In genomic region chr16:28929686-28930291, GRCm38 (mm10) we compare ENCODE assay signal across 8 mouse cellular contexts. TPM values are rescaled to one million over a fixed set of nuclear protein-coding genes. Genes with fewer than 3 reads are reported as not detected.
DNase-seq lines count a peak whose midpoint lies in the region; ATAC-seq lines count a peak whose summit lies in the region.

No protein-coding gene starts in this region.

- H3K27me3 ChIP-seq in forebrain, embryonic 13.5 days: peaks cover 36% of the 10 kb centered on the region
- peaks cover 4% of the 10 kb centered on the region; the same call in 1 of the 2 replicates for H3K27me3 ChIP-seq in heart, embryonic 15.5 days
- peaks cover 44% of the 10 kb centered on the region for H3K27me3 ChIP-seq in liver, embryonic 13.5 days
- H3K27me3 ChIP-seq in neural tube, embryonic 13.5 days: peaks cover 26% of the 10 kb centered on the region

- peak; percentile 86 for DNase-seq in 3134 (ENCODE audit: extremely low read depth, insufficient read length, low spot score)
- peak; percentile 86 for DNase-seq in brain, adult 2 months (ENCODE audit: low read depth, low spot score)
- peak; percentile 79 for DNase-seq in kidney, postnatal 14 days
- DNase-seq in liver, embryonic 13.5 days: no peak

- H3K4me3 ChIP-seq in forebrain, embryonic 13.5 days: peak overlapping the region; percentile 82
- peak overlapping the region; percentile 97 for H3K4me3 ChIP-seq in heart, embryonic 15.5 days
- H3K4me3 ChIP-seq in liver, embryonic 13.5 days (replicated peaks): peak overlapping the region; percentile 63
- H3K4me3 ChIP-seq in neural tube, embryonic 13.5 days: peak overlapping the region; percentile 59

- H3K4me2 ChIP-seq in forebrain, embryonic 13.5 days: peak overlapping the region; percentile 92
- H3K4me2 ChIP-seq in heart, embryonic 15.5 days: peak overlapping the region; percentile 95
- peak overlapping the region; percentile 59 for H3K4me2 ChIP-seq in liver, embryonic 13.5 days
- H3K4me2 ChIP-seq in neural tube, embryonic 13.5 days: peak overlapping the region; percentile 64

- peak overlapping the region; percentile 87 for H3K9ac ChIP-seq in forebrain, embryonic 13.5 days
- H3K9ac ChIP-seq in heart, embryonic 15.5 days: peak overlapping the region; percentile 90
- peak overlapping the region; percentile 63 for H3K9ac ChIP-seq in liver, embryonic 13.5 days
- peak overlapping the region; percentile 80 for H3K9ac ChIP-seq in neural tube, embryonic 13.5 days

- peaks cover 30% of the 10 kb centered on the region for H3K4me1 ChIP-seq in forebrain, embryonic 13.5 days
- H3K4me1 ChIP-seq in heart, embryonic 15.5 days (replicated peaks): peaks cover 12% of the 10 kb centered on the region
- H3K4me1 ChIP-seq in liver, embryonic 13.5 days (replicated peaks): 0 out of 2 replicates have a peak, but pooled peaks cover 6% of the 10 kb centered on the region
- peaks cover 44% of the 10 kb centered on the region for H3K4me1 ChIP-seq in neural tube, embryonic 13.5 days (replicated peaks)

- no peaks in the 10 kb centered on the region for H3K9me3 ChIP-seq in forebrain, embryonic 13.5 days (replicated peaks)
- no peaks in the 10 kb centered on the region for H3K9me3 ChIP-seq in heart, embryonic 15.5 days (replicated peaks)
- H3K9me3 ChIP-seq in liver, embryonic 13.5 days (replicated peaks): no peaks in the 10 kb centered on the region
- H3K9me3 ChIP-seq in neural tube, embryonic 13.5 days: no peaks in the 10 kb centered on the region

- H3K27ac ChIP-seq in forebrain, embryonic 13.5 days: peak overlapping the region; percentile 86
- H3K27ac ChIP-seq in heart, embryonic 15.5 days: peak overlapping the region; percentile 92
- H3K27ac ChIP-seq in liver, embryonic 13.5 days: peak overlapping the region; percentile 58; the same call in 1 of the 2 replicates
- H3K27ac ChIP-seq in neural tube, embryonic 13.5 days (replicated peaks): peak overlapping the region; percentile 96

- WGBS in forebrain, embryonic 13.5 days: under 1% methylated on average over 38 of the region's 66 CpGs
- under 1% methylated on average over 65 of the region's 66 CpGs for WGBS in heart, embryonic 15.5 days
- under 1% methylated on average over 59 of the region's 66 CpGs for WGBS in liver, embryonic 13.5 days (ENCODE audit: insufficient replicate concordance)
- 0% methylated on average over 54 of the region's 66 CpGs for WGBS in neural tube, embryonic 13.5 days

- peak; percentile 69 for ATAC-seq in forebrain, embryonic 13.5 days
- ATAC-seq in heart, embryonic 15.5 days (replicated peaks; ENCODE audit: insufficient number of reproducible peaks, insufficient read depth, low FRiP score, low read depth): peak; percentile 62
- peak; percentile 35; the same call in 1 of the 2 replicates for ATAC-seq in liver, embryonic 13.5 days (ENCODE audit: low read depth)
- peak; percentile 73 for ATAC-seq in neural tube, embryonic 13.5 days (ENCODE audit: low read depth)
- ATAC-seq in activated CD4-positive, CD25-positive, alpha-beta regulatory T cell, adult 4 months: no peak

- H3K36me3 ChIP-seq in forebrain, embryonic 13.5 days (ENCODE audit: poor library complexity, severe bottlenecking): no peaks in the 10 kb centered on the region
- no peaks in the 10 kb centered on the region for H3K36me3 ChIP-seq in heart, embryonic 15.5 days
- no peaks in the 10 kb centered on the region for H3K36me3 ChIP-seq in liver, embryonic 13.5 days
- no peaks in the 10 kb centered on the region for H3K36me3 ChIP-seq in neural tube, embryonic 13.5 days

RNA-seq across cellular contexts. Expression of gene Mb21d2, which starts 0.3 kb away (rescaled TPM):
- 4.4 and 5.4 TPM in 2 replicates for polyA plus RNA-seq in forebrain, embryonic 13.5 days (2015; fragmentation: Nextera tagmentation; extraction: Ambion mirVana)
- polyA plus RNA-seq in heart, embryonic 15.5 days (2015; fragmentation: Nextera tagmentation; extraction: Ambion mirVana): 3.2 and 3.5 TPM in 2 replicates
- polyA plus RNA-seq in liver, embryonic 13.5 days (2015; fragmentation: Nextera tagmentation; extraction: Ambion mirVana): 1.3 and 1.6 TPM in 2 replicates
- polyA plus RNA-seq in neural tube, embryonic 13.5 days (2015; fragmentation: Nextera tagmentation; extraction: Ambion mirVana): 13.5 TPM in 2 replicates
- polyA plus RNA-seq in activated CD4-positive, CD25-positive, alpha-beta regulatory T cell, adult 4 months (2017; shearing (Covaris generic)): not detected
